Mouse (Mus musculus) thymus, postnatal 36 days (tissue): ENCODE results near the gene Ppp1r9a.
A peak's percentile ranks its signal among the peaks of the same experiment; 100 is the strongest.

Experiments used
- DNase-seq, 2 experiments: peaks; one replicate each; pipeline ENCODE4 v3.0.0; 2022; ENCODE audit warnings: mixed read lengths in 2 of 2

Gene Ppp1r9a

GRCm38 (mm10) chr6:5054446-5055095 is 151.9 kb downstream of the Ppp1r9a start:
- no peak for DNase-seq

GRCm38 (mm10) chr6:5074736-5075135 is 172.0 kb downstream of the Ppp1r9a start:
- DNase-seq: no peak

- DNase-seq: no peak
These were observed 173.0 kb downstream of the Ppp1r9a start for GRCm38 (mm10) chr6:5075680-5076079.

GRCm38 (mm10) chr6:5078009-5078408 is 175.3 kb downstream of the Ppp1r9a start:
- DNase-seq: no peak

GRCm38 (mm10) chr6:5079108-5079507 is 176.4 kb downstream of the Ppp1r9a start:
- DNase-seq: no peak

- no peak for DNase-seq
These were observed 177.4 kb downstream of the Ppp1r9a start for GRCm38 (mm10) chr6:5080094-5080493.

GRCm38 (mm10) chr6:5080496-5080895 is 177.8 kb downstream of the Ppp1r9a start:
- no peak for DNase-seq

- DNase-seq: no peak
These were observed 178.4 kb downstream of the Ppp1r9a start for GRCm38 (mm10) chr6:5081099-5081498.

- no peak for DNase-seq
These were observed 179.4 kb downstream of the Ppp1r9a start for GRCm38 (mm10) chr6:5082144-5082543.

GRCm38 (mm10) chr6:5082740-5083139 is 180.0 kb downstream of the Ppp1r9a start:
- DNase-seq: no peak

- DNase-seq: no peak
These were observed 181.2 kb downstream of the Ppp1r9a start for GRCm38 (mm10) chr6:5083957-5084356.

- no peak for DNase-seq
These were observed 189.2 kb downstream of the Ppp1r9a start for GRCm38 (mm10) chr6:5091873-5092272.

GRCm38 (mm10) chr6:5092795-5093194 is 190.1 kb downstream of the Ppp1r9a start:
- DNase-seq: no peak

GRCm38 (mm10) chr6:5093516-5093915 is 190.8 kb downstream of the Ppp1r9a start:
- no peak for DNase-seq

- no peak for DNase-seq
These were observed 192.8 kb downstream of the Ppp1r9a start for GRCm38 (mm10) chr6:5095365-5095973.

- no peak for DNase-seq
These were observed 194.6 kb downstream of the Ppp1r9a start for GRCm38 (mm10) chr6:5097309-5097708.

GRCm38 (mm10) chr6:5099282-5099681 is 196.6 kb downstream of the Ppp1r9a start:
- no peak for DNase-seq

- no peak for DNase-seq
These were observed 197.1 kb downstream of the Ppp1r9a start for GRCm38 (mm10) chr6:5099842-5100241.

GRCm38 (mm10) chr6:5100347-5100746 is 197.6 kb downstream of the Ppp1r9a start:
- DNase-seq: no peak

- DNase-seq: no peak
These were observed 200.0 kb downstream of the Ppp1r9a start for GRCm38 (mm10) chr6:5102741-5103140.

- DNase-seq: peak in 1 of 2 experiments; percentile 4
These were observed 201.1 kb downstream of the Ppp1r9a start for GRCm38 (mm10) chr6:5103769-5104168.

- no peak for DNase-seq
These were observed 201.5 kb downstream of the Ppp1r9a start for GRCm38 (mm10) chr6:5104238-5104637.

- DNase-seq: no peak
These were observed 205.8 kb downstream of the Ppp1r9a start for GRCm38 (mm10) chr6:5108494-5108893.

GRCm38 (mm10) chr6:5109925-5110714 is 207.4 kb downstream of the Ppp1r9a start:
- DNase-seq: peak; percentile 63 to 64
